Mouse (Mus musculus) forebrain, embryonic 11.5 days (tissue): ENCODE measurements at regions not wholly inside any gene's neighbourhood (a gene's known extent, or its start where the extent isn't known, plus 50 kb on each side); places are given as distances from the start of the nearest gene placed in this dataset.

Source experiments
- ATAC-seq: fragments of 200-750 bp; cut with Nextera tagmentation; replicated peaks from 2 replicates; pipeline ENCODE4 v1.8.0; 2017; ENCODE audit warnings: moderate TSS enrichment; ENCODE audit not compliant: low FRiP score
- DNase-seq: peaks from one replicate; pipeline ENCODE4 v3.0.0-alpha.2; 2017; ENCODE audit warnings: low spot score
- H3K27ac ChIP-seq: fragments of 300-500 bp; sonication (generic); 2 replicates; pipeline ENCODE4 v1.5.1; 2014; ENCODE audit warnings: low read depth, low read length
- H3K27me3 ChIP-seq: fragments of 300-500 bp; sonication (generic); 2 replicates; pipeline ENCODE4 v1.6.1; 2014; ENCODE audit warnings: mild to moderate bottlenecking, low read length, mixed read lengths; ENCODE audit not compliant: control insufficient read depth, insufficient read depth
- H3K36me3 ChIP-seq: fragments of 300-500 bp; sonication (generic); 2 replicates; pipeline ENCODE4 v1.6.1; 2014; ENCODE audit warnings: mild to moderate bottlenecking, low read length, moderate library complexity, mixed read lengths; ENCODE audit not compliant: control insufficient read depth, insufficient read depth
- H3K4me1 ChIP-seq: fragments of 300-500 bp; sonication (generic); replicated peaks from 2 replicates; pipeline ENCODE4 v1.6.1; 2014; ENCODE audit warnings: low read length, mixed read lengths; ENCODE audit not compliant: control insufficient read depth, insufficient read depth
- H3K4me2 ChIP-seq: fragments of 300-500 bp; sonication (generic); 2 replicates; pipeline ENCODE4 v1.6.1; 2014; ENCODE audit warnings: low read depth, mild to moderate bottlenecking, low read length, moderate library complexity, mixed read lengths; ENCODE audit not compliant: severe bottlenecking
- H3K4me3 ChIP-seq: fragments of 300-500 bp; sonication (generic); 2 replicates; pipeline ENCODE4 v1.5.1; 2014; ENCODE audit warnings: low read depth, low read length
- H3K9ac ChIP-seq: fragments of 300-500 bp; sonication (generic); 2 replicates; pipeline ENCODE4 v1.6.1; 2014; ENCODE audit warnings: low read length
- H3K9me3 ChIP-seq: fragments of 300-500 bp; sonication (generic); 2 replicates; pipeline ENCODE4 v1.6.1; 2016; ENCODE audit warnings: low read length, mixed read lengths; ENCODE audit not compliant: control insufficient read depth
- WGBS: fragments of 180-500 bp; shearing (Covaris S2); extraction: QIAGEN DNeasy Blood & Tissue Kit; methylation state at CpG from one replicate; pipeline ENCODE4 v1.1.7; 2014; 5-methylcytosine and 5-hydroxymethylcytosine counted together

GRCm38 (mm10) chr8:34449391-34450044 is 338.0 kb upstream of the Gm10131 start:
- ATAC-seq (no peak), DNase-seq (no peak)
- Histone ChIP-seq H3K27ac (no peak overlapping the region), H3K4me3 (no peak overlapping the region), H3K9ac (no peak overlapping the region), H3K4me1 (0 out of 2 replicates have a peak, but pooled peaks cover 4% of the 10 kb centered on the region), H3K27me3 (no peaks in the 10 kb centered on the region), H3K4me2 (no peak overlapping the region), H3K36me3 (no peaks in the 10 kb centered on the region), H3K9me3 (no peaks in the 10 kb centered on the region)
- 86% methylated on average over 11 of the region's 11 CpGs for WGBS

GRCm38 (mm10) chr8:34447880-34448830 is 336.6 kb upstream of the Gm10131 start:
- ATAC-seq = no peak
- H3K36me3 ChIP-seq = no peaks in the 10 kb centered on the region
- WGBS = 63% methylated on average over 18 of the region's 18 CpGs
- 0 out of 2 replicates have a peak, but pooled peaks cover 4% of the 10 kb centered on the region for H3K4me1 ChIP-seq
- no peak overlapping the region for H3K4me2 ChIP-seq
- no peak overlapping the region for H3K4me3 ChIP-seq
- H3K9me3 ChIP-seq = no peaks in the 10 kb centered on the region
- H3K9ac ChIP-seq = no peak overlapping the region
- no peak overlapping the region for H3K27ac ChIP-seq
- no peak for DNase-seq
- H3K27me3 ChIP-seq = no peaks in the 10 kb centered on the region

GRCm38 (mm10) chr8:34442688-34443087 is 331.2 kb upstream of the Gm10131 start:
- no peaks in the 10 kb centered on the region for H3K36me3 ChIP-seq
- no peak overlapping the region for H3K4me2 ChIP-seq
- H3K9me3 ChIP-seq = no peaks in the 10 kb centered on the region
- DNase-seq = peak; percentile 18
- no peaks in the 10 kb centered on the region for H3K4me1 ChIP-seq
- 90% methylated on average over 3 of the region's 3 CpGs for WGBS
- no peak overlapping the region for H3K4me3 ChIP-seq
- no peak overlapping the region for H3K27ac ChIP-seq
- no peak overlapping the region for H3K9ac ChIP-seq
- ATAC-seq = no peak
- no peaks in the 10 kb centered on the region for H3K27me3 ChIP-seq

GRCm38 (mm10) chr8:34441756-34442155 is 330.2 kb upstream of the Gm10131 start:
- WGBS = 71% methylated on average over 3 of the region's 3 CpGs
- Histone ChIP-seq H3K4me2 (no peak overlapping the region), H3K4me3 (no peak overlapping the region), H3K27ac (no peak overlapping the region), H3K36me3 (no peaks in the 10 kb centered on the region), H3K9ac (no peak overlapping the region), H3K9me3 (no peaks in the 10 kb centered on the region), H3K4me1 (no peaks in the 10 kb centered on the region), H3K27me3 (no peaks in the 10 kb centered on the region)
- ATAC-seq (no peak), DNase-seq (peak; percentile 24)

GRCm38 (mm10) chr8:34440771-34441170 is 329.2 kb upstream of the Gm10131 start:
- Histone ChIP-seq H3K4me1 (no peaks in the 10 kb centered on the region), H3K27ac (no peak overlapping the region), H3K27me3 (no peaks in the 10 kb centered on the region), H3K4me2 (no peak overlapping the region), H3K9ac (no peak overlapping the region), H3K4me3 (no peak overlapping the region), H3K9me3 (no peaks in the 10 kb centered on the region), H3K36me3 (no peaks in the 10 kb centered on the region)
- WGBS = 91% methylated on average over 4 of the region's 4 CpGs
- DNase-seq (no peak), ATAC-seq (no peak)

- Histone ChIP-seq H3K4me1 (no peaks in the 10 kb centered on the region), H3K9me3 (no peaks in the 10 kb centered on the region), H3K27me3 (no peaks in the 10 kb centered on the region), H3K4me3 (no peak overlapping the region), H3K9ac (no peak overlapping the region), H3K4me2 (no peak overlapping the region), H3K36me3 (no peaks in the 10 kb centered on the region), H3K27ac (no peak overlapping the region)
- ATAC-seq = no peak
- peak; percentile 2 for DNase-seq
- 84% methylated on average over 2 of the region's 2 CpGs for WGBS
Measured at GRCm38 (mm10) chr8:34438771-34439170, 327.2 kb upstream of the Gm10131 start.

- ATAC-seq (no peak), DNase-seq (peak; percentile 17)
- H3K27ac ChIP-seq = no peak overlapping the region
- no peaks in the 10 kb centered on the region for H3K4me1 ChIP-seq
- H3K27me3 ChIP-seq = no peaks in the 10 kb centered on the region
- no peaks in the 10 kb centered on the region for H3K36me3 ChIP-seq
- no peaks in the 10 kb centered on the region for H3K9me3 ChIP-seq
- WGBS = 94% methylated on average over 7 of the region's 7 CpGs
- no peak overlapping the region for H3K4me3 ChIP-seq
- H3K4me2 ChIP-seq = no peak overlapping the region
- H3K9ac ChIP-seq = no peak overlapping the region
Measured at GRCm38 (mm10) chr8:34431985-34432384, 320.4 kb upstream of the Gm10131 start.

- 84% methylated on average over 3 of the region's 3 CpGs for WGBS
- DNase-seq = no peak
Measured at GRCm38 (mm10) chr8:34429231-34429630, 317.7 kb upstream of the Gm10131 start.

More at GRCm38 (mm10) chr8:34429231-34429630, 317.7 kb upstream of the Gm10131 start:
- Histone ChIP-seq H3K4me3 (no peak overlapping the region), H3K4me2 (no peak overlapping the region), H3K9me3 (no peaks in the 10 kb centered on the region), H3K27me3 (no peaks in the 10 kb centered on the region), H3K9ac (no peak overlapping the region), H3K27ac (no peak overlapping the region), H3K36me3 (no peaks in the 10 kb centered on the region), H3K4me1 (no peaks in the 10 kb centered on the region)
- no peak for ATAC-seq
